Mouse (Mus musculus) small intestine, adult 2 months (tissue): ENCODE results near the gene Gpr119.

ENCODE experiments used
- CTCF ChIP-seq: fragments of 200-500 bp; IDR thresholded peaks from 2 replicates; pipeline ENCODE4 v1.5.1; 2012; ENCODE audit warnings: low read depth, mild to moderate bottlenecking, control low read depth, inconsistent platforms, low read length, moderate library complexity, mixed read lengths; ENCODE audit not compliant: insufficient replicate concordance, insufficient read length; ENCODE audit errors: extremely low read depth
- POLR2A ChIP-seq: fragments of 200-500 bp; IDR thresholded peaks from 2 replicates; pipeline ENCODE4 v1.6.1; 2012; ENCODE audit warnings: low read depth, mild to moderate bottlenecking, control low read depth, inconsistent platforms, low read length, moderate library complexity

- TF ChIP-seq CTCF (no peak), POLR2A (no peak)
These were observed 50.8 kb downstream of the Gpr119 start, which contains the start of gene Slc25a14 for GRCm38 (mm10) chrX:48623379-48624053.
